Mouse (Mus musculus) urinary bladder, postnatal 14 days (tissue): Measurements from ENCODE around the gene Ptbp3.
A peak's percentile ranks its signal among the peaks of the same experiment; 100 is the strongest.

Source experiments
- DNase-seq: peaks from one replicate; pipeline ENCODE4 v3.0.0; 2021; ENCODE audit warnings: low spot score

The Ptbp3 gene

DNA sequence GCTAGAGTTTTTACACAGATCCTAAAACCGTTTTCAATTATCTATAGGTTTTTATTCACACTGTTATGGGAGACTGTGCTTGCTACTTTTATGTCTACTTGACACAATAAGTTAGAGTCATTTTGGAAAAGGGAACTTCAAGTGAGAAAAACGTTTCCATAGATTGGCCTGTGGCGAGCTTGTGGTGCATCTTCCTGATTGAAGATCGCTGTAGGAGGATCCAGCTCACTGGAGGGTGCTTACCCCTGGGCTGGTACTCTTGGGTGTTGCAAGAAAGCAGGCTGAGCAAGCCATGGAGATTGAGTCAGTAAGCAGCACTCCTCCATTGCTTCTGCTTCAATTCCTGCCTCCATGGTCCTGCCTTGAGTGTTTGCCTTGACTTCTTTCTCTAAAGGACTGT, 113.2 kb downstream of the Ptbp3 start:
- no peak for DNase-seq

DNA sequence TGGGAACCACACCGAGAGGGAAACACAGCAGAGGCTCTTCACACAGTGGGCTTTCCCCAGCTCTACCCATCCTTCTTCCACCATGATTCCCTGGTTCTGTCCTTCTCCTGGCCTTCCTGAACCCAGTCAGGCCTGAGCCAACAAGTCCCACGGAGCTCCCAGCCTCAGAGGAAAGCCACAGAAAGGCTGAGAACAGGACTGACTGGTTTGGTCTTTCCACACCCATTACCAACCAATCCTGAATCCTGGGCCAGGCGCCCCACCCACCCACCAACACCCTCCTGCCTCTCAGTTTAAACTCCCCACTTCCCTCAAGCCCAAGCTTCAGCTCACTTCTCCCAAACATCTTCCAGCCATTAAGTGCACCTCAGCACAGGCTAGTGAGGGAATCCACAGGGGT, 115.1 kb downstream of the Ptbp3 start:
- peak; percentile 71 for DNase-seq

DNA sequence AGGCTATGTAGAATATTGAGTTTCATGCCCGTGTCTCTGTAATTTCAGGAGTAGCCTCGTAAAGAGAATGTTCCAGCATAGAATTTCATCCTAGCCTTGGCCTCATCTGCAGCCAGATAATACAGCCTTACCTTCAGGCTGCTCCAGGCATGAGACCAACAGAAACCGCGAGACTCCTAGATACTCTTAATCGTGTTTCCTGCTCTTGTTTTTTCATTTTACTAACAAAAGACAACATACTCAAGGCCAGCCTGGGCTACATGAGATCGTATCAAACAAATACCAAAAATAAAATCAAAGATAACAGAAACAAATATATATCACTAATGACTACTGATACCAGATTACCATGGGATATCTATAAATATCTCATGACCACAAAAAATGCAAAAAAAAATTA, 120.0 kb downstream of the Ptbp3 start:
- no peak for DNase-seq

DNA sequence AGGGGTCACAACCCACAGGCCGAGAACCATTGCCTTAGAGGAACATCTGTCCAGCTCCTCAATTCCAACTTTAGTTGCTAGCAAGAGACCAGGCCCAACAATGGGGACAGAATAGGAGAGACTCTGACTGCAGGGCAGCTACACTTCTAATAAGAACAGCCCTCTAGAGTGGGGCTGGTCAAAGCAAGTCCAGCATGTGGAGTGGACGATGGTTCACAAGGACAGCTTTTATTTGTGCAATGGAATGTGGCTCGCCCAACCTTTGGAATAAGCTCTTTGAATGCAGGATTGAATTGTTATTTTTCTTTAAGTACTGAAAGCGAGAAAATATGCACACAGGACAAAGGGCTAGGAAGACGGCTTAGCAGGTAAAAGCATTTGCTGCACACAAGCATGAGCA, 122.7 kb downstream of the Ptbp3 start:
- DNase-seq: no peak

DNA sequence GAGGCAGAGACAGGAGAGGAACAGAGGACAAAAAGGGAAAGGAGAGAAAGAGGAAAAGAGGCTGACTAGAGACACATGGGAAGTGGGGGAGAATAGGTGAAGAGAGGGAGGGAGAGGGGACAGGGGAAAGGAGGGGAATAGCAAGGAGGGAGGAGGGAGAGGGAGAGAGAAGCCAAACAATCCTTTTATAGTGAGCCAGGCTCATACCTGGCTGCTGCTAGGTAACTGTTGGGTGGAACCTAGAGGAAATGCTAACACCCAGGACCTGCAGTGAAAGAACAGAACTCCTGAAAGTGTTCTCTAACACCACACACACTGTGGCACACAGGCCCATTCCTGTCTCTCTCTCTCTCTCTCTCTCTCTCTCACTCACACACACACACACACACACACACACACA, 126.4 kb downstream of the Ptbp3 start:
- no peak for DNase-seq

DNA sequence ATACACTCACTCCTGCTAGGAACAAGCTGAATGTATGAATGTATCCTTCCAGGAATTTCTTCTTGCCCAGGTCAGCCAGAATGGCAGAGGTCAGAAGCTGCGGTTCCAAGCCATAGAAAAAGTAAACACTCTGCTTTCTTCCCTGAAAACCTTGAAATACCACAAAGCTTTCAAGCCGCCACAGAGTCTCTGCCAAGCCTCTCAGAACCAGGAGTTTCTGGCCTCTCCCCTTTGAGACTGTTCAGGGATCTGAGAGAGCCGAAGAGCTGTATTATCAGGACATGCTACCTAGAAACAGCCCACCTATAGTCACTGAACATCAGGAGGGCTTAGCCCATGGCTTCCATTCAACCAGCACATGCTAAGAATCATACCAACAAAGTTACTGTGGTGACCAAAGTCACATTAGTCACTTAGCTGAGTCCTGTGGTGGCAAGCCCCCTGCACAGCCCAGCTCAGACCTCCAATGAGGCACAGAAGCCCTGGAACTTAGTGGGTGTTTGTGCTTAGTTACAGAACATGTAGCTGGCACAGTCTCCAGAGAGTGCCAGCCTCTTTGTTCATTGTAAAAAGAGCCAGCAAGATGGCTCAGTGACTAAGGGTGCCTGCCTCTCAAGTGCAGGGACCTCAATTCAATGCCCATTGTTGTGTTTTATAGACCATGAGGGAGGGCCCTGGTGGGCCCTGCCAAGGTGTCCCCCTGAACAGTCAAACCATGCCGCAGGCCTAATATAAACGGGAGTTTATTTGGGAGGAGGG, 127.0 kb downstream of the Ptbp3 start:
- no peak for DNase-seq
